Mouse (Mus musculus): Measurements from ENCODE around the gene Asb8.

DNA sequence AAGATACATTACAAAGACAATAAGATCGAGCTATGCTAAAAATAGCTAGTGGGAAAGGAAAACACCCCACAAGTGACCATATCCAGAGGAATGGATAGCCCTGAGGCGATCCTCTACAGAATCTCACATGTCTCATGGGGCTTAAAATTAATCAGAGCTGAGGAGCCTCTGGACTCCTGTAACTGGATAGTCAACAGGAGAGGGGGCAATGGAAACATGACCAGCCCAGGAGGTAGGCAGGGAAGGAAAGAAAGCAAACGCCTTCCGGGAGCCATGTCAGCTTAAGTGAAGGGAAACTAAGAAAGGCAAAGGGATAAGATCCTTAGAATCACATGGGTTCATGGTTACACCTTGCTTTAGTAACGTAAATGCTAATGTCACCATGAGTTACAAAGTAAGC lies 24.6 kb downstream of the Asb8 start:
- no peak for TF ChIP-seq CTCF (IDR thresholded peaks at IDR 0.05; ENCODE audit: extremely low read depth, insufficient read depth, insufficient read length, insufficient replicate concordance)
- TF ChIP-seq POLR2A (IDR thresholded peaks at IDR 0.05; ENCODE audit: low read depth, low read length): no peak

All from spleen, adult 2 months (tissue).